Mouse (Mus musculus) G1E-ER4 (cell line): Measurements from ENCODE around the gene Slc35g3. TPM values are rescaled to one million over a fixed set of nuclear protein-coding genes. Genes with fewer than 3 reads are reported as not detected.

Source experiments
- GATA1 ChIP-seq: IDR thresholded peaks from one replicate; pipeline ENCODE4 v1.8.0; 2012; ENCODE audit warnings: low read length, inconsistent platforms
- polyA plus RNA-seq: library from polyadenylated mRNA; stranded (reverse); fragments of >175 nt; gene quantifications from 2 replicates; pipeline ENCODE4 v1.2.3, GENCODE M21; 2012

The Slc35g3 gene
- polyA plus RNA-seq: not detected in 2 replicates

GRCm38 (mm10) chr11:69761868-69762267 lies at the start of gene Slc35g3:
Gene Slc35g3, minus strand, starts transcription at chr11:69761968.
- TF ChIP-seq GATA1: no peak

GRCm38 (mm10) chr11:69810280-69810679 lies 48.5 kb upstream of the Slc35g3 start:
- TF ChIP-seq GATA1: no peak

- no peak for TF ChIP-seq GATA1
Measured at GRCm38 (mm10) chr11:69807641-69808040, 45.9 kb upstream of the Slc35g3 start.

GRCm38 (mm10) chr11:69806378-69806777 lies 44.6 kb upstream of the Slc35g3 start:
- TF ChIP-seq GATA1: no peak

DNA sequence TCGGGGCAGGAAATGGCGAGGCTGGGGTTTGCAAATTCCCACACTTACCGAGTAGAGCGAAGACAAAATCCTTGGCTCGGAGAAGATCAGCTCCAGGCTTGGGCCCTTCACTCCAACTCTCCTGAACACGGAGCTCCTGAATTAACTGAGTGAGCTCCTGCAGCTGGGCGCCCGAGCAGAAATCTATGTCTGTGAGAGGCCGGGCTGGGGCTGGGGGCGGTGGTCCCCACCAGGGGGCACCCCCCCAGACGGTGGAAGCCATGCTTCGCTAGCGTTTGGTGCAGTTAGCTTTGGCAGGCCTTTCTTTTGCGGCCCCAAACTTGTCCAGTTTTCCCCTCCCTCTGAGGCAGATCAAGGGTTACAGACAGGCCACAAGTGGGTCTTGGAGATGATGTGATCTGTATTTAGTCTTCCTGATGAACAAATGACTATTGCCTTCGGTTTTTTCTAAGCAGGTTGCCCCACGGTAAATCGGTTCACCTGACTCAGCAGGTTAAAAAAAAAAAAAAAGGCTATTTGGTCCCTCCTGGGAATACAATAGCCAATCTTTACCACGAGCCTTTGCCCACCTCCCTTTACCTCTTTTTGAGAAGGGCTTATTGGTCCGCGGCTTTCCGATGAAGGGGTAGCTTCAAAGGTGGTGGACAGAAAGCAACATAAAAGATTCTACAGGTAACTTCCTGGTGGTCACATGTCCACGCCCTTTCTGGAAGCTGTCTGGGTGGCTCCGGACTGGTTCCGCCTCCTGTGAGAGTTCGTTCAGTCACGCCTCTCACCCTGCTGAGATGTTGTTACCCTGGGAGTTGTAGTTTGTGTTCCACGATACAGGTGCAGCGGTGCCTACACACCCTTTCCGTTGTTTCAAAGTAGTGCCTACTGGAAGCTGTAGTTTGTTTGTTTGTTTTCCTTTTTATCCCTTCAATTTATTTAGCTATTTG lies 43.5 kb upstream of the Slc35g3 start, which contains the start of gene Tmem102:
TSS of gene Tmem102 (minus strand) at position 653 of the 938 bp plus-strand sequence.
- TF ChIP-seq GATA1: no peak

- TF ChIP-seq GATA1: no peak
Measured at GRCm38 (mm10) chr11:69804652-69804940, 42.8 kb upstream of the Slc35g3 start.

DNA sequence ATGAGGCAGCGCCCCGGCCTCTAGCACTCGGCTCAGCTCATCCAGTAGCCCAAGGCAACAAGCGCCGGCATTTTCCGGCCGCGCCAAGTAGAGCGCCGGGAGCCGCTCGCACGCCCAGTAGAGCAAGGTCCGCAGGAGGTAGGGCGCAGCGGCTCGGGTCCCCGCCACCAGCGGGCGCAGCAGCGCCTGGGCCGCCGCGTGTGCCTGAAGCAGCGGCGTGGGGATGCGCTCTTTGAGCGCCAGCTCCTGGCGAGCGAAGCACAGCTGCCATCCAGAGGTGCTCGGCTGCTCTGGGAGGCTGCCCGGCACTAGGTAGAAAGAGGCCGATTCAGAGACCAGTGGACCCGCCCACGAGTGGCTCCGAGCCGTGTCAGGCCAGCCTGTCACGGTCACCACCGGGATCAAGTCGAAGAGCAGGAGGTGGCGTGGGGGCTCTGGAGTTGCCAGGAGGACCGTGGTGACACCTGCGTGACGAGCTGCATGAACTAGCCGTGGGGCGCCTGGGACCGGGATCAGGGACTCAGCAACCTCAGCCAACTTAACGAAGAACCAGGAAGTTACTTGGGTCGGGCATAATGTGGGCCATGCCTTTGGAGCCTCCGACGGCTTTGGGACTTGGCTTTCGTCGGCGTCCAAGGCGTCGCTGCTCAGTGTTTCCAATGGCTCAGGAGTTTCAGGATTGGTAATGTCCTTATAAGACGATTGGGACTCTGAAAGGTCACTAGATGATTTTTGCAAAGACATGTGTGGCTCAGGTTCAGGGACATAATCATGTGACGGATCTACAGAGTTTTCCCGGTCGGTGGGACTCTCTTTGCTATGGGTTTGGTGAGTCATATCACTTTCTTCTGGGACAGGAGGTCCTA lies 42.3 kb upstream of the Slc35g3 start:
- no peak for TF ChIP-seq GATA1

DNA sequence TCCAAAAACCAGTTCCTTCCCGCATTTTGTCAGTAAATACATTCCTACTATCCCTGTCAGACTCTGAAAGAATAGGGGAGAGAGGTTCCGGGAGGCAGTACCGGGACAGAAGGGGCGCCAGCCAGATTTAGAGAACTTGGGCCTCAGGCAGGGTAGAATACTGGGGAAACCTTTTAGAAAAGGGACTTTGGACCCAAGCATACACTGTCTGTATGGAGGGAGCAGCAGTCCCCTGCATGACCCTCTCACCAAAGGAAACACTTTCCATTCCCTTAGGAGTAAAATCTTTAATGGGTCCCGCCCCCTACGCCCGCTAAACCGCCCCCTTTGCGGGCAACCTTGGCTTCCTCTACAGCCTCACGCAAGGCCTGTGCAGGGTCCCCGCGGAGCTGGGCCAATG lies 41.6 kb upstream of the Slc35g3 start:
- TF ChIP-seq GATA1: no peak

- no peak for TF ChIP-seq GATA1
Measured at GRCm38 (mm10) chr11:69802648-69803105, 40.9 kb upstream of the Slc35g3 start.

GRCm38 (mm10) chr11:69801379-69801977 lies 39.7 kb upstream of the Slc35g3 start, which contains the start of gene Fgf11:
Gene Fgf11, minus strand, starts transcription at chr11:69801857.
- TF ChIP-seq GATA1: no peak

DNA sequence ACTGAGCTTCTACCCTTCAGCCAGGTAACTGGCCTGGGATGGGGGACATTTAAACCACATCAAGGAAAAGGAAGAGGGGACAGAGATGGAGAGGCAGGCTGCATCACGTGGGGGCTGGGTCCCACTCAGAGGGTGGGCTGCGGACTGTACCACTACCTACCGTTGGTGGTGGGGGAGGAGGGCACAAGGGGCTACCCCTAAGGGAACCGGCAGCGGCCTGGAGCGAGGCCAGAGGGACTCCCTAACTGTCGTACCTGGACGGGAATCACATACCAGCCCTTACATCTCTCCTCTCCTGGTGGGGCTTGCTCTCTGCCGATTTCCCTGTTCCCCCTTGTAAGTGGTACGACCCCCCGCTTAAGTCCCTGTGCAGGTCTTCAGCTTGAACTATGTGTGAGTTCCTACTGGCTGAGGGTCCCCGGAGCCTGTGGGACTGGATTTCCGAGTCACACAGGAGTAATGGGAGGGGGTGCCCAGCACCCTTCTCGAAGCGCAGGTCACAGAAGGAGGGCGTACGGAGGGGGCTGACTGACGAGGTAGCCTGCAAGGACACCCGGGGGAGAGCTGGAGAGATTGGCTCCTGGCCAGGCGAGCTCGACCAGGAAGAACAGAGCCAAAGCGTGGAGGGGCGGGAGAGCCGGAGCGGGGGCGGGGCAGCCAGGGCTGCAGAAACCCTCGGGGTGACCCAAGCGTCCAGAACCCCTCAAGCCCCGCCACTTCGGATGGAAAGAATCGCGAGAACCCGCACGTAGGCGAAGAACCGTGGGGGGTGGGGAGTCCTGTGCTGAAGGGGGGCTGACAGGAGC lies 38.8 kb upstream of the Slc35g3 start:
- TF ChIP-seq GATA1: no peak

DNA sequence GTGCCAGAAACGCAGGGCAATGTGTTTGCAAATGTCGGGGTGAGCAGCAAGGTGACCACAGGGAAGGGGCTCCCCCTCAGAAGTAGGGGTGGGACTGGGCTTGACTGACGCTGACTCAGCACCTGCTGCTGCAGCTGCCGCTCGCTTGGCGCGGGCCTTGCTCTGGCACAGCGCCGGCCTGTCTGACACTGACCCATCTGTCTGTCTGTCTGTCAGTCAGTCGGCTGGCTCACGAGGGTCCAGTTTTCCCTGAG lies 38.3 kb upstream of the Slc35g3 start:
- no peak for TF ChIP-seq GATA1

DNA sequence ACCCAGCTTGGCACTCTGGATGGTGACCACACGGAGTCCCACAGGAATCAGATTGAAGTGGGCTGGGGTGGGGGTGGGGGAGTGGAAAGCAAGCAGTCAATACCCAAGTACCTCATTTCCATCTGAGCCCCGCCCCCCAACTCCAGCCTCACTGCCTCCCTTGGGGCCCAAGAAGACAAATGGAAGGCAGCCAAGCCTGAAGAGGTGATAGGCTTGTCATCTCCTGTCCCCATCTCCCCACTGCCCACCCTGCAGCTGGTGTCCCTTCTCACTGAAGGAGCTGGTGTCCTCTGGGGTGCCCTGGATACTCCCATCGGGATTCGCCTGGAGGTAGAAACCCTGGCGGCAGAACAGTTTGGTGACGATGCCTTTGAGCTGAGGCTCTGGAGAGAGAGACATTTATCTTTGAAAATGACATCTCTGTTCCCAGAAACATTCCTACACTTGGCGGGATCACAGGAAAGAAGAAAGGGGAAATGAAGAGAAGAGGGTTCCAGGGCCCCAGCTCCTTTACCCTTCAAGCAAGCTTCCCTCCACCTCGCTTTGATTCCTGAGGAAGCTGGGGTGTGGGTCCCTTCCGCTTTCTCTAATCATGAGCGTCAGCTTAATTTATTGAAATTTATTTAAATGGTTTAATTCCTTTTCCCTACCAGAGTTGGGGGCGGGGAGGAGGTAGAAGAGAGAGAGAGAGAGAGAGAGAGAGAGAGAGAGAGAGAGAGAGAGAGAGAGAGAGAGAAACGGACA lies 37.8 kb upstream of the Slc35g3 start:
- no peak for TF ChIP-seq GATA1

DNA sequence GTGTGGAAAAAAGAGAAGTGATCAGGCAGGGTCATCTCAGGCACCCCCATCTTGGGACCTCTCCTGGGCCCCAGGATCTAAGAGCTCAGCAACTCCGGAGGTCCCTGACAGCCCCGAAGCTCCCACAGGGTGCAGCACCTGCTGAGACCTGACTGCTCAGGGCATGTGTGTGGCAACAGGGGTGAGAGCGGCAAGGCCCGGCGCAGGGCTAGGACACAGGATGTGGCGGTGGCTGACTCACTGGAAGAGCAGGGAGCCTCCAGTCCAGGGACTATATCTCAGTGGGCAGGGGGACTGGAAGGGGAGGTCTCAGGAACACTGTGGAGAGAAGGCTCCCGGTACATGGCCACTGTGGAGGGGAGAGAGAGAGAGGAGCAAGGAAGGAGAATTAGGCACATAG lies 36.2 kb upstream of the Slc35g3 start:
- TF ChIP-seq GATA1: no peak
